Mouse (Mus musculus): ENCODE measurements at regions not wholly inside any gene's neighbourhood (a gene's known extent, or its start where the extent isn't known, plus 50 kb on each side); places are given as distances from the start of the nearest gene placed in this dataset.
A peak's percentile ranks its signal among the peaks of the same experiment; 100 is the strongest.

DNA sequence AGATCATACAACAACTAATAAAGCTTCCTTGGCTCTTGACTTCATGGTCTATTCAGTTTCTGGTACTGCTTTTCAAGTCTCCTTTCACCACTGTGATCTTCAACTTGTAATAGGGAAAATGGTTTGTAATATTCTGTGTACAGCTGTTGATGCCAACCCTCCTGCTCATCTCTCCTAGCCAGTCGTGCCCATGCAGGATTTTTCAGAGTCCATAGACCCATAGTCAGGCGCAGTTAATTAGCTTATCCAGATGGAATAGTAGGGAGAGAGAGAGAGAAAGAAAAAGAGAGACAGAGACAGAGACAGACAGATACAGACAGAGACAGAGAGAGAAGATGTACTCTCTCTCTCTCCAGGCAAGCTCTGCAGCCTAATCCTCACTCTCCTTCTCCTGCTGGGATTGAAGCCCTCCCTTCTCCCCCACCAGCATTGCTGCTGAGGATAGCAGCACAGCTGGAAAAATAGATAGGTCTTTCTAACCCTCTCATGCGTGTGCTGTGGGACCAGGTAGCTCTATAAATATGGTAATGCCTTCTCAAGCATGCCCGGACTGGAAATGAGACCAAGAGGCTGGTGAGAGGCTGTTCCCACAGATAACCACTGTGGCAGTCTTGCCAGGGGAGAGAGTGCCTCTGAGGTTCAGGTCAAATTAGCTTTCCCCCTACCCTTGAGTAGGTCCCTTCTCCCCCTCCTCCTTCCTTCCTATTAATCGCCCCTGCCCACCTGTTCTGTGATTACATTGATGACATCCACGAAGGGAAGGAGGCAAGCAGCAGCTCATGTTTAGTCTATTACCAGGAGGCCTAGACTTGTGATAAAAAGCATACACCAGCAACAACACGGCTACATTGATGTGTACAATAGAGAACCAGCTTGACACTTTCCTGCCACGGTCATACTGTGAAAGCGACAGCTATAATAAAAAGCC lies 301.9 kb upstream of the Brinp1 start:
- H3K9me3 ChIP-seq, result no peaks in the 10 kb centered on the region
- no peaks in the 10 kb centered on the region for H3K27me3 ChIP-seq
- no peak overlapping the region for H3K4me3 ChIP-seq (replicated peaks)
- H3K4me1 ChIP-seq (replicated peaks), result peaks cover 10% of the 10 kb centered on the region
- H3K9ac ChIP-seq (replicated peaks), result no peak overlapping the region
- peak; percentile 97 for ATAC-seq
- H3K36me3 ChIP-seq, result no peaks in the 10 kb centered on the region
- H3K4me2 ChIP-seq (replicated peaks), result no peak overlapping the region
- H3K27ac ChIP-seq, result peak overlapping the region; percentile 69
- WGBS, result 38% methylated on average over 9 of the region's 9 CpGs
